ENCODE assay signal across 8 mouse cellular contexts in the genomic region with DNA sequence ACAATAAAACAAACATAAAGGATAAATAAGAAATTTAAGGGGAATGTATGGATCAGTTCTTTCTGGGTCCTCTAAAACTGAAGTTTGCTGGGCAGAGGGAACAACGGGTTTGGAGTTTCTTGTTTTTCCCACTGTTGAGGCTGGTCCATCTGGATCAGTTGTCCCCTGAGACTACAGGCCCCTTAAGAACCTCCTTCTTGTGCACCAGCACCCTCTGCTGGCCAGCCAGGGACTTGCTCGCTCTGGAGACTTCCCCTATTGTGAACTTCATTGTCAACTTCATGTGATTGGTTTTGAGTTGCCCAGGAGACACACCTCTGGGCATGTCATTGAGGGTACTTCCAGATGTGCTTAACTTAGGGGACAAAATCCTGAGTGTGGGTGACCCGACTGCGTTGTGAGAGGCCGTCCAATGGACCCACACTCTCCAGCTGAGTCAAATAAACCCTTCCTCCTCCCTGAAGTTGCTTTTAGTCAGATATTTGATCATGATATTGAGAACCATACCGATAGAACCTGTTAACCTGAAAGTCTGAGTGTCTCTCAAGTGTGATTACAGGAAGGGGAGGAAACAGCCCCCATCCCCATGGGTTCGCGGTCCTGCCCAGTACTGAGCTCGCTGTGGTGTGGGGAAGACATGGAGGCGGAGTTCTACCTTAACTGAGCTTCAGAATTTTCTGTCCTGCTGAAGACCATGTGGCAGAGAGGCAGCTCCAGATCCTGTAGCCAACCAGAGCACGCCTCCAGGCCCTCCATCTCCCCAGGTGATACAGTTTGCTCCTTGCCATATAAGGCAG. TPM values are rescaled to one million over a fixed set of nuclear protein-coding genes. Genes with fewer than 3 reads are reported as not detected.
DNase-seq lines count a peak whose midpoint lies in the region; ATAC-seq lines count a peak whose summit lies in the region.

No protein-coding gene starts in this region.

- no peaks in the 10 kb centered on the region for H3K27me3 ChIP-seq in kidney, embryonic 16.5 days (ENCODE audit: insufficient read depth, low read length)
- H3K27me3 ChIP-seq in liver, embryonic 13.5 days, result no peaks in the 10 kb centered on the region
- no peaks in the 10 kb centered on the region; the same call in 1 of the 2 replicates for H3K27me3 ChIP-seq in neural tube, embryonic 13.5 days
- no peaks in the 10 kb centered on the region for H3K27me3 ChIP-seq in stomach, embryonic 16.5 days (ENCODE audit: control insufficient read depth, insufficient read depth, low read length)

- intact Hi-C loops in gastrocnemius, postnatal 36 days (cut with DNase I), result loop anchor here (5.0 kb wide), 1 partner anchor 471 kb away; no protein-coding TSS in a partner anchor

- no peaks in the 10 kb centered on the region for H3K4me1 ChIP-seq in kidney, embryonic 16.5 days (ENCODE audit: insufficient read depth, low read length)
- H3K4me1 ChIP-seq in liver, embryonic 13.5 days (replicated peaks), result no peaks in the 10 kb centered on the region
- no peaks in the 10 kb centered on the region for H3K4me1 ChIP-seq in neural tube, embryonic 13.5 days (replicated peaks)
- H3K4me1 ChIP-seq in stomach, embryonic 16.5 days (ENCODE audit: control insufficient read depth, insufficient read depth, low read length), result no peaks in the 10 kb centered on the region

- peak; percentile 75 for DNase-seq in 416B (ENCODE audit: low read depth)
- peak; percentile 67 for DNase-seq in adrenal gland, adult 2 months
- peak; percentile 87 for DNase-seq in embryo, embryonic 10.5 days (ENCODE audit: low spot score)
- peak; percentile 31 to 36 for DNase-seq in gastrocnemius, postnatal 36 days
- peak; percentile 11 for DNase-seq in liver, embryonic 13.5 days

- peak; percentile 76; the same call in 1 of the 2 replicates for ATAC-seq in kidney, embryonic 16.5 days (ENCODE audit: low FRiP score, low TSS enrichment)
- ATAC-seq in liver, embryonic 13.5 days (ENCODE audit: low read depth), result no peak
- ATAC-seq in neural tube, embryonic 13.5 days (ENCODE audit: low read depth), result peak; percentile 76; the same call in 1 of the 2 replicates
- 0 out of 2 replicates have a peak, but pooled peaks have one; percentile 37 for ATAC-seq in stomach, embryonic 16.5 days (ENCODE audit: insufficient read depth, low FRiP score)

- no peaks in the 10 kb centered on the region for H3K36me3 ChIP-seq in kidney, embryonic 16.5 days (ENCODE audit: insufficient read depth, low read length)
- H3K36me3 ChIP-seq in liver, embryonic 13.5 days, result no peaks in the 10 kb centered on the region
- H3K36me3 ChIP-seq in neural tube, embryonic 13.5 days, result no peaks in the 10 kb centered on the region
- H3K36me3 ChIP-seq in stomach, embryonic 16.5 days (ENCODE audit: control insufficient read depth, insufficient read depth, low read length), result no peaks in the 10 kb centered on the region

- WGBS in kidney, embryonic 16.5 days, result 50% methylated on average over 11 of the region's 11 CpGs
- 31% methylated on average over 11 of the region's 11 CpGs for WGBS in liver, embryonic 13.5 days (ENCODE audit: insufficient replicate concordance)
- WGBS in neural tube, embryonic 13.5 days, result 54% methylated on average over 11 of the region's 11 CpGs
- WGBS in stomach, embryonic 16.5 days, result 48% methylated on average over 11 of the region's 11 CpGs

- no peak overlapping the region for H3K4me2 ChIP-seq in kidney, embryonic 16.5 days (replicated peaks; ENCODE audit: low read depth, low read length)
- H3K4me2 ChIP-seq in liver, embryonic 13.5 days, result no peak overlapping the region
- H3K4me2 ChIP-seq in neural tube, embryonic 13.5 days, result no peak overlapping the region
- no peak overlapping the region for H3K4me2 ChIP-seq in stomach, embryonic 16.5 days (ENCODE audit: low read depth, low read length)

- no peak overlapping the region for H3K4me3 ChIP-seq in kidney, embryonic 16.5 days (ENCODE audit: low read length)
- no peak overlapping the region for H3K4me3 ChIP-seq in liver, embryonic 13.5 days (replicated peaks)
- no peak overlapping the region for H3K4me3 ChIP-seq in neural tube, embryonic 13.5 days
- H3K4me3 ChIP-seq in stomach, embryonic 16.5 days (replicated peaks; ENCODE audit: low read length), result no peak overlapping the region

- H3K9ac ChIP-seq in kidney, embryonic 16.5 days (replicated peaks; ENCODE audit: low read length), result no peak overlapping the region
- no peak overlapping the region for H3K9ac ChIP-seq in liver, embryonic 13.5 days
- no peak overlapping the region for H3K9ac ChIP-seq in neural tube, embryonic 13.5 days
- no peak overlapping the region for H3K9ac ChIP-seq in stomach, embryonic 16.5 days (ENCODE audit: low read length)

- no peak overlapping the region for H3K27ac ChIP-seq in kidney, embryonic 16.5 days (ENCODE audit: low read length)
- no peak overlapping the region for H3K27ac ChIP-seq in liver, embryonic 13.5 days
- no peak overlapping the region for H3K27ac ChIP-seq in neural tube, embryonic 13.5 days (replicated peaks)
- no peak overlapping the region for H3K27ac ChIP-seq in stomach, embryonic 16.5 days (ENCODE audit: low read length)

- no peaks in the 10 kb centered on the region for H3K9me3 ChIP-seq in kidney, embryonic 16.5 days (ENCODE audit: low read length)
- H3K9me3 ChIP-seq in liver, embryonic 13.5 days (replicated peaks), result no peaks in the 10 kb centered on the region
- no peaks in the 10 kb centered on the region for H3K9me3 ChIP-seq in neural tube, embryonic 13.5 days
- H3K9me3 ChIP-seq in stomach, embryonic 16.5 days (replicated peaks; ENCODE audit: control insufficient read depth, low read length), result no peaks in the 10 kb centered on the region

RNA-seq across cellular contexts. Expression of gene B3gat2, which starts 31.4 kb away (rescaled TPM):
- total RNA-seq in adrenal gland, adult 2 months (2021), result not detected
- not detected in 2 replicates for polyA plus RNA-seq in adrenal gland, adult 2 months (2012; rRNA removed)
- total RNA-seq in gastrocnemius, postnatal 36 days (2021), result not detected
- polyA plus RNA-seq in kidney, embryonic 16.5 days (2015; fragmentation: Nextera tagmentation; extraction: Ambion mirVana), result 11.1 and 12.5 TPM in 2 replicates
- 0.12 and 0.17 TPM in 2 replicates for polyA plus RNA-seq in liver, embryonic 13.5 days (2015; fragmentation: Nextera tagmentation; extraction: Ambion mirVana)
- polyA plus RNA-seq in neural tube, embryonic 13.5 days (2015; fragmentation: Nextera tagmentation; extraction: Ambion mirVana), result 19.6 and 20.0 TPM in 2 replicates
- polyA plus RNA-seq in stomach, embryonic 16.5 days (2015; fragmentation: Nextera tagmentation; extraction: Ambion mirVana), result 0.45 and 0.46 TPM in 2 replicates

Comparison
In these comparisons a context has a peak if more than half of its experiments do, and no peak if none do; other contexts are left out.
1. DNase-seq: peak in every context shown above with its lines; median percentile 87 in embryo, embryonic 10.5 days; 75 in 416B; 67 in adrenal gland, adult 2 months; 34 in gastrocnemius, postnatal 36 days; 11 in liver, embryonic 13.5 days.